Mouse (Mus musculus) CH12.LX (cell line): Measurements from ENCODE around the gene Pheta1. TPM values are rescaled to one million over a fixed set of nuclear protein-coding genes. Genes with fewer than 3 reads are reported as not detected.
"Not testable (repeated sequence)": the region's sequence is repeated elsewhere in the genome, so short reads cannot be mapped to it uniquely, and the experiment has no call there.

Experiments
- DNase-seq: peaks from one replicate; pipeline ENCODE4 v3.0.0-alpha.2; 2013; ENCODE audit errors: extremely low read depth
- H3K27ac ChIP-seq: 2 replicates; pipeline ENCODE4 v1.5.1; 2012; ENCODE audit warnings: low read depth, mild to moderate bottlenecking, control low read depth, moderate library complexity; ENCODE audit not compliant: insufficient read depth
- H3K27me3 ChIP-seq: replicated peaks from 2 replicates; pipeline ENCODE3; 2012; ENCODE audit warnings: inconsistent platforms
- H3K36me3 ChIP-seq, 2 experiments: replicated peaks in 1 of 2; 2 replicates each; pipeline versions ENCODE3 to v1.6.1; 2012; ENCODE audit warnings: inconsistent platforms in 1 of 2, low read length in 1 of 2, mild to moderate bottlenecking in 1 of 2, mixed read lengths in 1 of 2, moderate library complexity in 1 of 2; ENCODE audit not compliant: control insufficient read depth in 1 of 2, insufficient read depth in 1 of 2
- H3K4me1 ChIP-seq, 2 experiments: 2 replicates each; pipeline ENCODE4 v1.6.1; 2012; ENCODE audit warnings: inconsistent platforms in 1 of 2, moderate library complexity in 1 of 2; ENCODE audit not compliant: insufficient read depth in 2 of 2, control insufficient read depth in 1 of 2
- H3K4me2 ChIP-seq: 2 replicates; pipeline ENCODE4 v1.6.1; 2012; ENCODE audit warnings: low read depth, mild to moderate bottlenecking, control low read depth; ENCODE audit not compliant: poor library complexity, insufficient read depth, severe bottlenecking
- H3K4me3 ChIP-seq, 3 experiments: fragments of 150-350 bp in 1 of 3; sonication (generic) in 1 of 3; replicated peaks in 1 of 3; 2 replicates each; pipeline versions ENCODE3 to v1.5.1; 2011 to 2012; ENCODE audit warnings: low read depth in 2 of 3, low read length in 2 of 3, mild to moderate bottlenecking in 2 of 3, moderate library complexity in 2 of 3, control low read depth in 1 of 3, improper control_type of control experiment in 1 of 3, inconsistent platforms in 1 of 3, mixed read lengths in 1 of 3; ENCODE audit not compliant: poor library complexity in 1 of 3
- H3K79me2 ChIP-seq: replicated peaks from 2 replicates; pipeline ENCODE4 v1.6.1; 2012; ENCODE audit warnings: mild to moderate bottlenecking, moderate library complexity; ENCODE audit not compliant: control insufficient read depth, poor library complexity, insufficient read depth, severe bottlenecking; ENCODE audit errors: extremely low read depth
- H3K9ac ChIP-seq: 2 replicates; pipeline ENCODE4 v1.6.1; 2012; ENCODE audit warnings: low read depth, mild to moderate bottlenecking, control low read depth, moderate library complexity; ENCODE audit not compliant: insufficient read depth
- H3K9me3 ChIP-seq: replicated peaks from 2 replicates; pipeline ENCODE3; 2012; ENCODE audit warnings: low read length, inconsistent platforms, mixed read lengths
- BHLHE40 ChIP-seq: IDR thresholded peaks from 2 replicates; pipeline ENCODE4 v1.6.1; 2011; ENCODE audit warnings: mild to moderate bottlenecking, low read depth, low read length, improper control_type of control experiment
- CHD1 ChIP-seq: IDR thresholded peaks from 2 replicates; pipeline ENCODE4 v1.6.1; 2012; ENCODE audit warnings: low read depth, low read length, improper control_type of control experiment, inconsistent platforms
- CHD2 ChIP-seq: IDR thresholded peaks from 2 replicates; pipeline ENCODE4 v1.6.1; 2011; ENCODE audit warnings: low read length, improper control_type of control experiment
- CTCF ChIP-seq, 2 experiments: IDR thresholded peaks in 1 of 2; conservative IDR thresholded peaks in 1 of 2; 2 replicates each; pipeline ENCODE4 v1.5.1; 2011 to 2012; ENCODE audit warnings: low read depth in 2 of 2, low read length in 2 of 2, improper control_type of control experiment in 1 of 2, inconsistent platforms in 1 of 2, mild to moderate bottlenecking in 1 of 2, moderate library complexity in 1 of 2
- E2F4 ChIP-seq: IDR thresholded peaks from 2 replicates; pipeline ENCODE4 v1.6.1; 2011; ENCODE audit warnings: low read depth, low read length, improper control_type of control experiment; ENCODE audit not compliant: insufficient replicate concordance
- ETS1 ChIP-seq: conservative IDR thresholded peaks from 2 replicates; pipeline ENCODE4 v1.6.1; 2012; ENCODE audit warnings: low read depth, mild to moderate bottlenecking, inconsistent platforms, low read length, improper control_type of control experiment, moderate library complexity
- IRF4 ChIP-seq: IDR thresholded peaks from 2 replicates; pipeline ENCODE4 v1.6.1; 2014; ENCODE audit warnings: low read depth, mild to moderate bottlenecking, inconsistent platforms, low read length, improper control_type of control experiment
- KAT2A ChIP-seq: IDR thresholded peaks from 2 replicates; pipeline ENCODE4 v1.6.1; 2012; ENCODE audit warnings: low read length, improper control_type of control experiment, inconsistent platforms; ENCODE audit not compliant: insufficient replicate concordance
- MAX ChIP-seq: IDR thresholded peaks from 2 replicates; pipeline ENCODE4 v1.6.1; 2011; ENCODE audit warnings: low read length, improper control_type of control experiment
- MAZ ChIP-seq: IDR thresholded peaks from 2 replicates; pipeline ENCODE4 v1.6.1; 2012; ENCODE audit warnings: low read depth, mild to moderate bottlenecking, inconsistent platforms, low read length, improper control_type of control experiment, moderate library complexity
- MEF2A ChIP-seq: IDR thresholded peaks from 2 replicates; pipeline ENCODE4 v1.6.1; 2014; ENCODE audit warnings: low read depth, mild to moderate bottlenecking, inconsistent platforms, low read length, improper control_type of control experiment, borderline replicate concordance
- MYC ChIP-seq: IDR thresholded peaks from 2 replicates; pipeline ENCODE4 v1.6.1; 2011; ENCODE audit warnings: low read depth, mild to moderate bottlenecking, improper control_type of control experiment, low read length
- NELFE ChIP-seq: IDR thresholded peaks from 2 replicates; pipeline ENCODE4 v1.6.1; 2011; ENCODE audit warnings: low read depth, low read length, improper control_type of control experiment
- POLR2A ChIP-seq: IDR thresholded peaks from 2 replicates; pipeline ENCODE4 v1.6.1; 2011; ENCODE audit warnings: low read depth, mild to moderate bottlenecking, improper control_type of control experiment, low read length
- POLR2AphosphoS2 ChIP-seq: IDR thresholded peaks from 2 replicates; pipeline ENCODE4 v1.6.1; 2011; ENCODE audit warnings: low read depth, low read length, improper control_type of control experiment
- RAD21 ChIP-seq: IDR thresholded peaks from 2 replicates; pipeline ENCODE4 v1.6.1; 2011; ENCODE audit warnings: low read depth, mild to moderate bottlenecking, low read length, improper control_type of control experiment, moderate library complexity
- RCOR1 ChIP-seq: conservative IDR thresholded peaks from 2 replicates; pipeline ENCODE4 v1.6.1; 2012; ENCODE audit warnings: low read depth, mild to moderate bottlenecking, inconsistent platforms, low read length, improper control_type of control experiment
- SIN3A ChIP-seq: IDR thresholded peaks from 2 replicates; pipeline ENCODE4 v1.6.1; 2012; ENCODE audit warnings: low read length, improper control_type of control experiment, inconsistent platforms
- TCF12 ChIP-seq: IDR thresholded peaks from 2 replicates; pipeline ENCODE4 v1.6.1; 2014; ENCODE audit warnings: low read depth, mild to moderate bottlenecking, inconsistent platforms, low read length, improper control_type of control experiment
- USF1 ChIP-seq: IDR thresholded peaks from 2 replicates; pipeline ENCODE4 v1.6.1; 2014; ENCODE audit warnings: low read depth, mild to moderate bottlenecking, inconsistent platforms, low read length, improper control_type of control experiment
- USF2 ChIP-seq: conservative IDR thresholded peaks from 2 replicates; pipeline ENCODE4 v1.6.1; 2011; ENCODE audit warnings: low read depth, low read length, improper control_type of control experiment
- ZKSCAN1 ChIP-seq: IDR thresholded peaks from 2 replicates; pipeline ENCODE4 v1.6.1; 2012; ENCODE audit warnings: low read depth, inconsistent platforms, low read length, improper control_type of control experiment, borderline replicate concordance
- ZNF384 ChIP-seq: IDR thresholded peaks from 2 replicates; pipeline ENCODE4 v1.6.1; 2012; ENCODE audit warnings: low read depth, low read length, improper control_type of control experiment, inconsistent platforms
- dilution Hi-C: fragments of 300-500 bp; cut with MboI; formaldehyde crosslinking; loops from 2 replicates; pipeline ENCODE4 v1.14.3; 2020; ENCODE audit warnings: low sequenced_read_pairs; ENCODE audit not compliant: extremely low pct_unique_long_range_greater_than_20kb, extremely low pct_ligation_motif_present
- in situ Hi-C: fragments of 300-500 bp; cut with MboI; formaldehyde crosslinking; loops from 3 replicates; pipeline ENCODE4 v1.14.3; 2019; ENCODE audit warnings: low sequenced_read_pairs, low pct_ligation_motif_present, low pct_unique_long_range_greater_than_20kb, mixed read lengths
- polyA plus RNA-seq: library from polyadenylated mRNA; unstranded; fragments of >175 nt; gene quantifications from 2 replicates; pipeline ENCODE4 v1.2.1, GENCODE M21; 2012; ENCODE audit warnings: low read depth; ENCODE audit not compliant: insufficient read length
- total RNA-seq, 2 experiments: library from RNA; depleted of rRNA; stranded (reverse); fragments of 300-350 nt in 1 of 2; fragments of >200 nt in 1 of 2; gene quantifications; 2 replicates each; pipeline ENCODE4 v1.2.3; 2012 to 2014

Gene Pheta1
- total and polyA plus RNA-seq, 3 experiments: 1.4 to 4.5 (median 2.0) TPM

- Histone ChIP-seq H3K27me3 (peaks cover 36% of the 10 kb centered on the region), H3K4me2 (no peak overlapping the region), H3K9me3 (peaks cover 3% of the 10 kb centered on the region), H3K79me2 (no peaks in the 10 kb centered on the region), H3K27ac (no peak overlapping the region), H3K4me3 (no peak overlapping the region), H3K4me1 (peaks cover 9 to 44% of the 10 kb centered on the region in 2 experiments; a peak in 3 of 4 replicates), H3K9ac (no peak overlapping the region), H3K36me3 (no peaks in the 10 kb centered on the region)
- no peak for TF ChIP-seq RCOR1
- no peak for TF ChIP-seq MAZ
- no peak for TF ChIP-seq TCF12
- TF ChIP-seq POLR2AphosphoS2: no peak
- TF ChIP-seq IRF4: no peak
- TF ChIP-seq NELFE: no peak
- TF ChIP-seq RAD21: no peak
- TF ChIP-seq SIN3A: no peak
- TF ChIP-seq E2F4: no peak
- DNase-seq: no peak
- dilution Hi-C loops (no loop called here), in situ Hi-C loops (loop anchor here (5.0 kb wide), 1 partner anchor 34 kb away; no protein-coding TSS in a partner anchor)
These were observed 2.5 kb upstream of the Pheta1 start for GRCm38 (mm10) chr5:121846322-121846721.

- H3K9me3 ChIP-seq, H3K27ac ChIP-seq, H3K4me3 ChIP-seq, dilution Hi-C loops, H3K79me2 ChIP-seq, DNase-seq, H3K36me3 ChIP-seq, H3K4me2 ChIP-seq, H3K9ac ChIP-seq: not testable (repeated sequence)
- Histone ChIP-seq H3K4me1 (peaks cover 9 to 40% of the 10 kb centered on the region in 2 experiments; a peak in 3 of 4 replicates), H3K27me3 (peaks cover 36% of the 10 kb centered on the region)
- in situ Hi-C loops: loop anchor here (5.0 kb wide), 1 partner anchor 35 kb away; no protein-coding TSS in a partner anchor
These were observed 1.5 kb upstream of the Pheta1 start for GRCm38 (mm10) chr5:121847269-121847668.

- H3K4me1 ChIP-seq: peaks cover 9 to 34% of the 10 kb centered on the region in 2 experiments; a peak in 3 of 4 replicates
- peak overlapping the region; percentile 66 to 94 (median 74) for H3K4me3 ChIP-seq
- peaks cover 36% of the 10 kb centered on the region for H3K27me3 ChIP-seq
- H3K36me3 ChIP-seq: peaks cover 7 to 15% of the 10 kb centered on the region in 2 experiments
- peak; percentile 48 for DNase-seq
- no peak overlapping the region for H3K27ac ChIP-seq
- H3K4me2 ChIP-seq: peak overlapping the region; percentile 95
- in situ Hi-C loops: loop anchor here (5.0 kb wide), 1 partner anchor 36 kb away; no protein-coding TSS in a partner anchor
- H3K9ac ChIP-seq: peak overlapping the region; percentile 73
- TF ChIP-seq POLR2A (no peak), BHLHE40 (no peak), SIN3A (0 out of 2 replicates have a peak, but pooled peaks have one; percentile 19), ZNF384 (no peak), USF1 (no peak), MAX (0 out of 2 replicates have a peak, but pooled peaks have one; percentile 1), ZKSCAN1 (no peak), MEF2A (no peak), MYC (no peak), ETS1 (no peak), KAT2A (no peak), CHD2 (no peak), CTCF (conservative IDR thresholded peaks at IDR 0.05 in 1 of 2, IDR thresholded peaks at IDR 0.05 in 1 of 2; ENCODE audit: low read depth in 2 of 2, low read length in 2 of 2) (peak in 1 of 2 experiments; percentile 38; a peak in 2 of 4 replicates), POLR2AphosphoS2 (no peak), CHD1 (no peak), USF2 (no peak)
- no peaks in the 10 kb centered on the region for H3K79me2 ChIP-seq
- dilution Hi-C loops: no loop called here
- H3K9me3 ChIP-seq: no peaks in the 10 kb centered on the region
These were observed 707 bp upstream of the Pheta1 start for GRCm38 (mm10) chr5:121848035-121848519.
